Mouse (Mus musculus): ENCODE measurements around the gene Tsku. TPM values are rescaled to one million over a fixed set of nuclear protein-coding genes. Genes with fewer than 3 reads are reported as not detected.

Tsku gene
- polyA plus RNA-seq, 1 experiment = 5.1 TPM

- H3K27me3 ChIP-seq (ENCODE audit: control insufficient read depth, insufficient read depth, low read length) = no peaks in the 10 kb centered on the region
- no peaks in the 10 kb centered on the region for H3K36me3 ChIP-seq (ENCODE audit: control insufficient read depth, insufficient read depth, low read length)
- H3K4me3 ChIP-seq (ENCODE audit: control insufficient read depth, low read depth, low read length) = no peak overlapping the region
- H3K27ac ChIP-seq (ENCODE audit: control insufficient read depth, insufficient read depth, low read depth, low read length) = no peak overlapping the region
- no peaks in the 10 kb centered on the region for H3K4me1 ChIP-seq (ENCODE audit: control insufficient read depth, insufficient read depth, low read length)
- no peak for TF ChIP-seq POLR2A (IDR thresholded peaks at IDR 0.05; ENCODE audit: control insufficient read depth, low read depth, low read length)
- no peak for TF ChIP-seq CTCF (IDR thresholded peaks at IDR 0.05; ENCODE audit: control insufficient read depth, insufficient read depth, insufficient replicate concordance, low read depth, low read length)
These were observed 27.1 kb downstream of the Tsku start for GRCm38 (mm10) chr7:98333987-98334386.

GRCm38 (mm10) chr7:98333507-98333906 lies 27.6 kb downstream of the Tsku start:
- H3K4me3 ChIP-seq (ENCODE audit: control insufficient read depth, low read depth, low read length) = no peak overlapping the region
- no peaks in the 10 kb centered on the region for H3K4me1 ChIP-seq (ENCODE audit: control insufficient read depth, insufficient read depth, low read length)
- TF ChIP-seq CTCF (IDR thresholded peaks at IDR 0.05; ENCODE audit: control insufficient read depth, insufficient read depth, insufficient replicate concordance, low read depth, low read length) = no peak
- TF ChIP-seq POLR2A (IDR thresholded peaks at IDR 0.05; ENCODE audit: control insufficient read depth, low read depth, low read length) = no peak
- no peaks in the 10 kb centered on the region for H3K27me3 ChIP-seq (ENCODE audit: control insufficient read depth, insufficient read depth, low read length)
- H3K36me3 ChIP-seq (ENCODE audit: control insufficient read depth, insufficient read depth, low read length) = no peaks in the 10 kb centered on the region
- H3K27ac ChIP-seq (ENCODE audit: control insufficient read depth, insufficient read depth, low read depth, low read length) = no peak overlapping the region

GRCm38 (mm10) chr7:98332678-98333397 lies 28.3 kb downstream of the Tsku start:
- no peaks in the 10 kb centered on the region for H3K36me3 ChIP-seq (ENCODE audit: control insufficient read depth, insufficient read depth, low read length)
- H3K4me1 ChIP-seq (ENCODE audit: control insufficient read depth, insufficient read depth, low read length) = no peaks in the 10 kb centered on the region
- H3K27ac ChIP-seq (ENCODE audit: control insufficient read depth, insufficient read depth, low read depth, low read length) = no peak overlapping the region
- H3K4me3 ChIP-seq (ENCODE audit: control insufficient read depth, low read depth, low read length) = no peak overlapping the region
- H3K27me3 ChIP-seq (ENCODE audit: control insufficient read depth, insufficient read depth, low read length) = no peaks in the 10 kb centered on the region
- TF ChIP-seq CTCF (IDR thresholded peaks at IDR 0.05; ENCODE audit: control insufficient read depth, insufficient read depth, insufficient replicate concordance, low read depth, low read length) (no peak), POLR2A (IDR thresholded peaks at IDR 0.05; ENCODE audit: control insufficient read depth, low read depth, low read length) (no peak)

GRCm38 (mm10) chr7:98331932-98332331 lies 29.2 kb downstream of the Tsku start:
- no peak overlapping the region for H3K4me3 ChIP-seq (ENCODE audit: control insufficient read depth, low read depth, low read length)
- no peak for TF ChIP-seq CTCF (IDR thresholded peaks at IDR 0.05; ENCODE audit: control insufficient read depth, insufficient read depth, insufficient replicate concordance, low read depth, low read length)
- no peak for TF ChIP-seq POLR2A (IDR thresholded peaks at IDR 0.05; ENCODE audit: control insufficient read depth, low read depth, low read length)
- no peaks in the 10 kb centered on the region for H3K4me1 ChIP-seq (ENCODE audit: control insufficient read depth, insufficient read depth, low read length)
- H3K27ac ChIP-seq (ENCODE audit: control insufficient read depth, insufficient read depth, low read depth, low read length) = no peak overlapping the region
- no peaks in the 10 kb centered on the region for H3K27me3 ChIP-seq (ENCODE audit: control insufficient read depth, insufficient read depth, low read length)
- H3K36me3 ChIP-seq (ENCODE audit: control insufficient read depth, insufficient read depth, low read length) = no peaks in the 10 kb centered on the region

GRCm38 (mm10) chr7:98330375-98331002 lies 30.6 kb downstream of the Tsku start:
- Histone ChIP-seq H3K4me3 (ENCODE audit: control insufficient read depth, low read depth, low read length) (no peak overlapping the region), H3K27me3 (ENCODE audit: control insufficient read depth, insufficient read depth, low read length) (no peaks in the 10 kb centered on the region), H3K36me3 (ENCODE audit: control insufficient read depth, insufficient read depth, low read length) (no peaks in the 10 kb centered on the region), H3K4me1 (ENCODE audit: control insufficient read depth, insufficient read depth, low read length) (no peaks in the 10 kb centered on the region), H3K27ac (ENCODE audit: control insufficient read depth, insufficient read depth, low read depth, low read length) (no peak overlapping the region)
- TF ChIP-seq CTCF (IDR thresholded peaks at IDR 0.05; ENCODE audit: control insufficient read depth, insufficient read depth, insufficient replicate concordance, low read depth, low read length) (no peak), POLR2A (IDR thresholded peaks at IDR 0.05; ENCODE audit: control insufficient read depth, low read depth, low read length) (no peak)

GRCm38 (mm10) chr7:98329651-98330374 lies 31.3 kb downstream of the Tsku start:
- Histone ChIP-seq H3K36me3 (ENCODE audit: control insufficient read depth, insufficient read depth, low read length) (no peaks in the 10 kb centered on the region), H3K4me1 (ENCODE audit: control insufficient read depth, insufficient read depth, low read length) (no peaks in the 10 kb centered on the region), H3K4me3 (ENCODE audit: control insufficient read depth, low read depth, low read length) (no peak overlapping the region), H3K27ac (ENCODE audit: control insufficient read depth, insufficient read depth, low read depth, low read length) (no peak overlapping the region), H3K27me3 (ENCODE audit: control insufficient read depth, insufficient read depth, low read length) (no peaks in the 10 kb centered on the region)
- TF ChIP-seq POLR2A (IDR thresholded peaks at IDR 0.05; ENCODE audit: control insufficient read depth, low read depth, low read length) (no peak), CTCF (IDR thresholded peaks at IDR 0.05; ENCODE audit: control insufficient read depth, insufficient read depth, insufficient replicate concordance, low read depth, low read length) (no peak)

- no peak for TF ChIP-seq POLR2A (IDR thresholded peaks at IDR 0.05; ENCODE audit: control insufficient read depth, low read depth, low read length)
- TF ChIP-seq CTCF (IDR thresholded peaks at IDR 0.05; ENCODE audit: control insufficient read depth, insufficient read depth, insufficient replicate concordance, low read depth, low read length) = no peak
- Histone ChIP-seq H3K36me3 (ENCODE audit: control insufficient read depth, insufficient read depth, low read length) (no peaks in the 10 kb centered on the region), H3K27me3 (ENCODE audit: control insufficient read depth, insufficient read depth, low read length) (no peaks in the 10 kb centered on the region)
These were observed 32.8 kb downstream of the Tsku start for GRCm38 (mm10) chr7:98328311-98328710.

More at GRCm38 (mm10) chr7:98328311-98328710, 32.8 kb downstream of the Tsku start:
- no peak overlapping the region for H3K4me3 ChIP-seq (ENCODE audit: control insufficient read depth, low read depth, low read length)
- H3K4me1 ChIP-seq (ENCODE audit: control insufficient read depth, insufficient read depth, low read length) = no peaks in the 10 kb centered on the region
- no peak overlapping the region for H3K27ac ChIP-seq (ENCODE audit: control insufficient read depth, insufficient read depth, low read depth, low read length)

All from testis, adult 2 months (tissue).